Mouse (Mus musculus) stomach, embryonic 15.5 days (tissue): ENCODE data around the gene Gm5431. TPM values are rescaled to one million over a fixed set of nuclear protein-coding genes. Genes with fewer than 3 reads are reported as not detected.

Source experiments
- ATAC-seq: fragments of 200-750 bp; cut with Nextera tagmentation; 2 replicates; pipeline ENCODE4 v1.8.0; 2017; ENCODE audit warnings: low read depth, moderate number of reproducible peaks, moderate TSS enrichment; ENCODE audit not compliant: insufficient read depth, low FRiP score
- H3K27ac ChIP-seq: fragments of 300-500 bp; sonication (generic); 2 replicates; pipeline ENCODE4 v1.5.1; 2015; ENCODE audit warnings: mild to moderate bottlenecking, inconsistent platforms
- H3K27me3 ChIP-seq: fragments of 300-500 bp; sonication (generic); replicated peaks from 2 replicates; pipeline ENCODE4 v1.6.1; 2015; ENCODE audit warnings: inconsistent platforms
- H3K36me3 ChIP-seq: fragments of 300-500 bp; sonication (generic); 2 replicates; pipeline ENCODE4 v1.6.1; 2015; ENCODE audit warnings: inconsistent platforms
- H3K4me1 ChIP-seq: fragments of 300-500 bp; sonication (generic); 2 replicates; pipeline ENCODE4 v1.6.1; 2015; ENCODE audit warnings: inconsistent platforms
- H3K4me2 ChIP-seq: fragments of 300-500 bp; sonication (generic); 2 replicates; pipeline ENCODE4 v1.6.1; 2015; ENCODE audit warnings: mild to moderate bottlenecking, inconsistent platforms
- H3K4me3 ChIP-seq: fragments of 300-500 bp; sonication (generic); replicated peaks from 2 replicates; pipeline ENCODE4 v1.5.1; 2015; ENCODE audit warnings: inconsistent platforms
- H3K9ac ChIP-seq: fragments of 300-500 bp; sonication (generic); 2 replicates; pipeline ENCODE4 v1.6.1; 2015; ENCODE audit warnings: inconsistent platforms
- H3K9me3 ChIP-seq: fragments of 300-500 bp; sonication (generic); 2 replicates; pipeline ENCODE4 v1.6.1; 2016; ENCODE audit warnings: inconsistent platforms
- WGBS: fragments of 180-500 bp; shearing (Covaris S2); methylation state at CpG from one replicate; pipeline ENCODE4 v1.1.7; 2015; 5-methylcytosine and 5-hydroxymethylcytosine counted together
- polyA plus RNA-seq: library from polyadenylated mRNA; unstranded; fragments of >200 nt; fragmentation: Nextera tagmentation; extraction: Ambion mirVana; gene quantifications from 2 replicates; pipeline ENCODE4 v1.2.1, GENCODE M21; 2015

The Gm5431 gene
- polyA plus RNA-seq, 1 experiment from 2014 or later = 0.24 TPM

DNA sequence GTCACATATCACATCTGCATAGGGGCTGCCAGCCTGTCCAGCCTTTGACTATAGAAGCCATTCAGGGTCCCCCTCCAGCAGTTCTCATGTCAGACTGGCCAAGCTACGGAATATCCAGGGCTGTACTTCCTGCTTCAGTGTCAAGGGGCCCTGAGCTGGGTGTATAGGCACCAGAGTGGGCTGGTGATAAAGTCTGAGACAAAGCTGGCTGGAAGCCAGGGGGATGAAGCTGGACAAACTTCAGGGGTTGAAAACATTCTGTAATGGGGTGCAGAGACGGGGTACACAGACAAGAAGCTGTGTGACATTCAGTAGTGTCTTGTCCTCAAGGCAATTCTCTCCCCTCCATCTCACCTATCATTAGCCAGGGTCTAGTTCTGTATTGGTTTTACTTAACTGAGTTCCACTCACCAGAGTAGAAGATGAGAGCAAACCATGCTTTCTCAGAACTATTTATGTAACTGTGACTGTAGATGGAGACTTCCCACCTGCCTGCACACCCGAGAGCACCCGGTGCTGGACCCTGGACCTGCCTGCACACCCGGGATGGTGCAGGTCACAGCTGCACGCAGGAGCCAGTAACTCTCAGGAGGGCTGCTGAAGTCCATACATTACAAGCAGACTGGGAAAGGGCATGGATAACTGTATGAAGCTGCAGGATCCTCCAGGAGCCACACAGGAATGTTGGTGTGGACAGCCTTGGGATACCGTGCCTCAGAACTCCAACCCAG, 32.5 kb downstream of the Gm5431 start:
- Histone ChIP-seq H3K27me3 (no peaks in the 10 kb centered on the region), H3K4me3 (peak overlapping the region; percentile 52), H3K4me1 (peaks cover 25% of the 10 kb centered on the region), H3K9ac (no peak overlapping the region; the same call in 1 of the 2 replicates), H3K27ac (peak overlapping the region; percentile 16; the same call in 1 of the 2 replicates), H3K9me3 (no peaks in the 10 kb centered on the region), H3K4me2 (peak overlapping the region; percentile 81), H3K36me3 (peaks cover 4% of the 10 kb centered on the region; the same call in 1 of the 2 replicates)
- 41% methylated on average over 7 of the region's 7 CpGs for WGBS
- peak; percentile 38; the same call in 1 of the 2 replicates for ATAC-seq

DNA sequence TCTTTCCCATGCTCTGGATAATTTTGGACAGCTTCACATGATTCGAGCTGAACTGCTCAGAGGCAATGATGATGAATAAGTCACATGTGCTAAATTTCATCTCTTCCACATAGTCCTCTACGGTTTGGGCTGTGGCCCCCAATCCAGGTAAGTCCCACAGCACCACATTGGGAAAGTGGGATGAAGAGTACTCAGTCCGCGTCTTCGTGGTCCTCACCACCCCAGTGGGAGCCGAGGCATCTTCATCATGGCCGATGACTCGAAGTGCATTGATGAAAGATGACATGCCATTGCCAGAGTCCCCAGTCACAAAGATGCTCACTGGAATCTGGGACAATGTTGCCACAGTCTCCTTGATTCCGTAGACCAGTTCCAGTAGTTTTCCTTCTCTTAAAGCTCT, 35.5 kb downstream of the Gm5431 start:
- no peak for ATAC-seq
- H3K27ac ChIP-seq = no peak overlapping the region
- H3K36me3 ChIP-seq = peaks cover 4% of the 10 kb centered on the region; the same call in 1 of the 2 replicates
- H3K9ac ChIP-seq = no peak overlapping the region
- H3K4me3 ChIP-seq = no peak overlapping the region
- no peaks in the 10 kb centered on the region for H3K9me3 ChIP-seq
- peaks cover 11% of the 10 kb centered on the region; the same call in 1 of the 2 replicates for H3K4me1 ChIP-seq
- H3K27me3 ChIP-seq = no peaks in the 10 kb centered on the region
- no peak overlapping the region for H3K4me2 ChIP-seq
- WGBS = 96% methylated on average over 9 of the region's 9 CpGs

DNA sequence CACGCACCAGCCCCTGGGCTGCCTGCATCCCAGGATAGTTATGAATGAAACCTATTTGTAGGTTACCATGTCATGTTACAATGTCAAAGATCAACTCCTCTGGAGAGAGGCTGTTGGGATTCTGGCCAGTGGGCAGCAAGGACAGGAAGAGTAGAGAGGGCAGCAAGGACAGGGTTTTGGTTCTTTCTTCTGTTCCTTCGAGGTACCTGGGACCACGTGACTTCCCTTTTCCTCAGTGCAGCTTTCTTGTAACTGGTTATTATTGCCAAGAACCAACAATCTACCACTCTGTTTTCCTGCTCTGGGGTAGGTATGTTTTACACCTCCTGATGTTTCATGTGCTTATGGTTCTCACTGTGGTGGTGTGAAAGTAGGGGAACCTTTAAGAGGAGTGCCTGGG, 38.2 kb downstream of the Gm5431 start:
- H3K9ac ChIP-seq = no peak overlapping the region
- H3K36me3 ChIP-seq = peaks cover 4% of the 10 kb centered on the region; the same call in 1 of the 2 replicates
- H3K4me2 ChIP-seq = no peak overlapping the region
- no peak overlapping the region for H3K27ac ChIP-seq
- ATAC-seq = no peak
- H3K4me3 ChIP-seq = no peak overlapping the region
- no peaks in the 10 kb centered on the region for H3K4me1 ChIP-seq
- H3K27me3 ChIP-seq = no peaks in the 10 kb centered on the region
- no peaks in the 10 kb centered on the region for H3K9me3 ChIP-seq
- 81% methylated on average over 3 of the region's 3 CpGs for WGBS

DNA sequence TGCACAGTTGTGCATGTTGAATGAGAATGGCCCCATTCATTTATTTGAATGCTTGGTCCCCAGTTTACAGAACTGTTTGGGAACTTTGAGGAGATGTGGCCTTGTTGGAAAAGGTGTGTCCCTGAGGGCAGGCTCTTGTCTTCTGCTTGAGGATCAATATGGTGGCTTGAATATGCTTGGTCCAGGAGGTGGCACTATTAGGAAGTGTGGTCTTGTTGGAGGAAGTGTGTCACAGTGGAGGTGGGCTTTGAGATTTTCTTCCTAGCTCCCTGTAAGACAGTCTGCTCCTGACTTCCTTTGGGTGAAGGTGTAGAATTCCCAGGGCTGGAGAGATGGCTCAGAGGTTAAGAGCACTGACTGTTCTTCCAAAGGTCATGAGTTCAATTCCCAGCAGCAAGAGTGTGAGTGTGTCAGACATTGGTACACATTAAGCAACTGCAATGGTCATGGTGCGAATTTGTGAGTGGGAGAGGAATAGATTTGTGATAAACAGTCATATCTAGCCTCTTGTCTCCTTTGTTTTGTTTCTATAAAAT, 39.2 kb downstream of the Gm5431 start:
- no peak for ATAC-seq
- no peak overlapping the region for H3K27ac ChIP-seq
- no peaks in the 10 kb centered on the region for H3K9me3 ChIP-seq
- H3K27me3 ChIP-seq = no peaks in the 10 kb centered on the region
- 0 out of 2 replicates have a peak, but pooled peaks cover 8% of the 10 kb centered on the region for H3K4me1 ChIP-seq
- no peak overlapping the region for H3K4me2 ChIP-seq
- WGBS = 78% methylated on average over 1 of the region's 1 CpGs
- H3K4me3 ChIP-seq = no peak overlapping the region
- H3K36me3 ChIP-seq = peaks cover 4% of the 10 kb centered on the region; the same call in 1 of the 2 replicates
- H3K9ac ChIP-seq = no peak overlapping the region

DNA sequence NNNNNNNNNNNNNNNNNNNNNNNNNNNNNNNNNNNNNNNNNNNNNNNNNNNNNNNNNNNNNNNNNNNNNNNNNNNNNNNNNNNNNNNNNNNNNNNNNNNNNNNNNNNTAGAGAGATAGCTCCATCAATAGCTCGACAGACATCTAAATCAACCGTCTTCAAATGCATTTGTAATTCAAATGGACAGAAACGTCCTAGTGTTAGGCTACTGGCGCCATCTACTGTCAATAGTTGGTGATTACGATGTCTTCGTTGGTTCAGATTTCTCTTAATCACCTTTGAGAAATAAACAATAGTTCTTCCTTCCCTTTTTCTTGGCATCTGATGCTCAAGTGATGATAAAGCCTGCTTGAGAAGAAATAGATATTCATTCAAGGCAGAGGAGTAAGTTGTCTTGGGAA, 43.0 kb downstream of the Gm5431 start:
- no peak for ATAC-seq
- Histone ChIP-seq H3K9ac (no peak overlapping the region), H3K4me3 (peak overlapping the region; percentile 66; the same call in 1 of the 2 replicates), H3K36me3 (no peaks in the 10 kb centered on the region), H3K27me3 (no peaks in the 10 kb centered on the region), H3K9me3 (no peaks in the 10 kb centered on the region), H3K27ac (no peak overlapping the region), H3K4me1 (peaks cover 18% of the 10 kb centered on the region), H3K4me2 (peak overlapping the region; percentile 67)
- WGBS = under 1% methylated on average over 6 of the region's 6 CpGs

DNA sequence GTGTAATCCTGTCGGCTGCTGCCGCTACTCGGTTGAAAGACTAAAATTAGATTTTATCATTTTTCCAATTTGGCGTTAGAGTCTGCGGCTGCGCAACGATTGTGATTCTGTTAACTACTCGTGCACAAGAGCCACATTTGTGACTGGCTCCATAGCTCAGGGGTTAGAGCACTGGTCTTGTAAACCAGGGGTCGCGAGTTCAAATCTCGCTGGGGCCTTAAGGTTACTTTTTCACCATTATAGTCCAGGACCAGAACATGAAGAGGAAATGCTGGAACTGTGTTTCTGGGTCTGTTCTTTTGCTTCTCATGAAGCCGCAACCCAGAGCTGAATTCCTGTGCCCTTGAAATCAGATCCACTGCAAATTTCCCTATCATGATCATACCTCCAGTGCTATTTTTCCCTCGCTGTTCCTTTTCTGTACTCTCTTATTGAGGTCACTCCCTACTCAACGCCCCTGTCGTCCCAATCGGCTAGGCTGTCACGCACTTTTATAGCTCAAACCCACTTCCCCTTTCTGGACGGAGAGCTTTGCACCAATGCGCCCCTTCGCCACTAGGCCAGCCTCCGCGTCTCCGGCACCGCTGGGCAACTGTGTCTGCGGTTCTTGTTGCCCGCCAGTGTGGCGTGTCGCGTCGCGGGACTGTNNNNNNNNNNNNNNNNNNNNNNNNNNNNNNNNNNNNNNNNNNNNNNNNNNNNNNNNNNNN, 48.4 kb downstream of the Gm5431 start:
- WGBS = under 1% methylated on average over 31 of the region's 31 CpGs
- peaks cover 23% of the 10 kb centered on the region for H3K4me1 ChIP-seq
- 0 out of 2 replicates have a peak overlapping the region, but pooled peaks have one; percentile 27 for H3K27ac ChIP-seq
- H3K36me3 ChIP-seq = no peaks in the 10 kb centered on the region
- no peaks in the 10 kb centered on the region for H3K27me3 ChIP-seq
- peak overlapping the region; percentile 47; the same call in 1 of the 2 replicates for H3K9ac ChIP-seq
- H3K4me3 ChIP-seq = peak overlapping the region; percentile 66
- peak; percentile 68 for ATAC-seq
- peak overlapping the region; percentile 93 for H3K4me2 ChIP-seq
- H3K9me3 ChIP-seq = no peaks in the 10 kb centered on the region

DNA sequence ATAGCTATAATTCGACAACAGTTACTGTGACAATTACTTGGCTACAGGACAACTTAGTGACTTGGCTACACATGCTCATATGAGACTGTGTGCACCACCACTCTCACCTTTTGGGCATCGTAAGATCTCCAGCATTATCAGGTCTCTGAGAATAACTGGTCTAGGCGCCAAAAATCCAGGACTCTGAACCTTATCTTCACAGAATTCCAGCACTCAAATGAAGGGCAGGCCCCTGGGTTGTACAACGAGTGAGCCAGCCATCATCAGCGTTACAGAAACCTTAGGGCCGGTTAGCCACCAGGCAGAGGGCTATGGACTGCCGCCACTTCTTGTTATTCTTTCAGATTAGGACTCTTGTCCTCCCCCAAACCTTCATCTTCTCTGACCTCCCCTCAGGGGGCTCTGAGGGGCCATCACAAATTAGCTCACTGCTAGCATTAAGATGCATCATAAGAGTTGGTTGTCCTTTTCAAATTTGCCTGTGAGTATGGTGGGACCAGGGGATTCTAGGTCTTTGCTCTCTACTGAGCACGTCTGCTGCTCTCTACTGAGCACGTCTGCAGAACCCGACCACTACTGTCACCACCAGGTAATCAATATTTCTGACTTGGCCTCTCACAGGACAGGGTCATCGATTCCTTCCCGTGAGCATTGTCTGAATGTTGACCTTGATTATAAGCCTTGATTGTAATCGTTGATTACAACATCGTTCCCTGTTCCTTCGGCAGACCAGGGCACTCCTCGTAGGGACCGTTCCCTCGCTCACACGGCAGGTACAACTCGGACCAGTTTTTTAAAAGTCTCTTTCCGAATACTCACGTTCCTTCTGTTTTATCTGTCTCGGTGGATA, 49.2 kb downstream of the Gm5431 start:
- H3K9ac ChIP-seq = no peak overlapping the region
- H3K9me3 ChIP-seq = no peaks in the 10 kb centered on the region
- peak overlapping the region; percentile 66 for H3K4me3 ChIP-seq
- peak overlapping the region; percentile 93 for H3K4me2 ChIP-seq
- no peaks in the 10 kb centered on the region for H3K36me3 ChIP-seq
- 9% methylated on average over 23 of the region's 23 CpGs for WGBS
- H3K27me3 ChIP-seq = no peaks in the 10 kb centered on the region
- no peak overlapping the region for H3K27ac ChIP-seq
- ATAC-seq = no peak
- peaks cover 15% of the 10 kb centered on the region for H3K4me1 ChIP-seq

DNA sequence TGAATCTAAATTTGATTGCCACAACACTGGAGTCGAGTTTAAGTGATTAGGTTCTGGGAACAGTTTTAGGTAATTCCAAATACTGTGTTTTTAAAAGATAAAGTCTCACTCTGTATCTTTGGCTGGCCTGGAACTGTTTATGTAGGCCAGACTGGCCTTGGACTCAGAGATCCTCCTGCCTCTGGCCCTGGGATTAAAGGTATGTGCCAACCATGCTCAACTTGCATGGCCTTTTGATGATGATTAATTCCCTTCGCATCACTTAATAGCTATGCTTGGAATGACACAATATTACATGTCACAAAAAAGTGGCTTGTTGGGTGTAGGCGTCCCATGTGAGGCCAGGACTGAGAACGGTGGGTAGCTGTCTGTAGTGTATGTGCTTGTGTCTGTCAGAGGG, 49.8 kb downstream of the Gm5431 start:
- no peak overlapping the region for H3K4me2 ChIP-seq
- WGBS = 78% methylated on average over 4 of the region's 4 CpGs

DNA sequence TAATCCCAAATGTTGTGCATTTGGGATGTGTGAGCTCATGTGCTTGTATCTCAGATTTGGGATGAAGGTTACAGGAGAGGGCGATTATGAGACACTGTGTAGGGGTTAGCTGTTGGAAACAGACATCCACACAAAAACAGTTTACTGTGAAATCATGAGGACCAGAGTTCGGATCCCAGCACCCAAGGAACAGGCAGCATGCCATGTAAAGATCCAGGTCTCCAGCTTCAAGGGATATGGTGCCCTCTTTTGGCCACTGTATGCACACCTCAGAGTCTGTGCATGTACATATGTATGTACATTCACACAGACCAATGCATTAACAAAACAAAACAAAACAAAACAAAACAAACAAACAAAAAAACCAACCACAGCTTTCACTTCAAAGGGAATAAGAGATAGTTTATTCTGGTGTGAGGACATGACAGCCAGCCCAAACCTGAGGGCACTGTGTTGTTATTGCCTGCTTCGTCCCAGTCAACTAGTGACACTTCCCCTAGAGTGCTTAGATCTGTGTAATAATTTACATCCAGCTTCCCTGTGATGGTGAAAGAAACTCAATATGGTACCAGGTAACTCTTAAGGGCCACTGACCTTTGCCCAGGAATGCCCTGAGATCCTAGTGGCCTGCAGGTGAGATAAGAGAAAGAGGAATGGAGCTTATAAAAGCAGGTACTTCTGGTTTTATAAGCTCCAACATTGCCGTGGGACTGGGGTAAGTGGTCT, 50.6 kb downstream of the Gm5431 start:
- no peaks in the 10 kb centered on the region for H3K9me3 ChIP-seq
- 80% methylated on average over 4 of the region's 4 CpGs for WGBS
- ATAC-seq = no peak
- H3K27ac ChIP-seq = no peak overlapping the region
- no peaks in the 10 kb centered on the region for H3K27me3 ChIP-seq
- H3K9ac ChIP-seq = no peak overlapping the region
- H3K4me2 ChIP-seq = no peak overlapping the region
- no peak overlapping the region for H3K4me3 ChIP-seq
- H3K36me3 ChIP-seq = no peaks in the 10 kb centered on the region
- H3K4me1 ChIP-seq = peaks cover 15% of the 10 kb centered on the region

More for the DNA sequence above, 49.8 kb downstream of the Gm5431 start:
- H3K27me3 ChIP-seq = no peaks in the 10 kb centered on the region
- H3K27ac ChIP-seq = no peak overlapping the region
- no peak overlapping the region for H3K9ac ChIP-seq
- H3K9me3 ChIP-seq = no peaks in the 10 kb centered on the region
- H3K4me1 ChIP-seq = peaks cover 15% of the 10 kb centered on the region
- H3K36me3 ChIP-seq = no peaks in the 10 kb centered on the region
- no peak for ATAC-seq
- H3K4me3 ChIP-seq = no peak overlapping the region

DNA sequence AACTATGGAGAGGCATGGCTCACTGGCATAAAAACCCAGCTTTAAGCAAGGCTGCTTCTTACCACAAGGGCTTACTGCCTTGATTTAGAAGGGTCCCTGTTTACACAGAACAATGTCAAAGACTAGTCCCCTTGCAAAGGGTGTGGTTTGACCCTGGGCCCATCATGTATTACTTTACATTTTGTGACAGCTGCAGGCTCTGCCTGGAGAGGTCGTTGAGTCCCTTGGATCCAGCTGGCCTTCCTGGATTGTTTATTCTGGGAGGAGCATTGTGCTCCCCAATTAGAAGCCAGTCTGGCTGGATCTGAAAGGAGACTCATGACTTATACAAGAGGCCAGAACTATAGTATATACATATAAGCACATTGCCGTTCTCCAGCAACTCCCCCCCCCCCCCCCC, 51.8 kb downstream of the Gm5431 start:
- no peak overlapping the region for H3K27ac ChIP-seq
- H3K4me1 ChIP-seq = peaks cover 15% of the 10 kb centered on the region
- H3K4me3 ChIP-seq = no peak overlapping the region
- no peak overlapping the region for H3K9ac ChIP-seq
- H3K4me2 ChIP-seq = no peak overlapping the region; the same call in 1 of the 2 replicates
- 30% methylated on average over 2 of the region's 2 CpGs for WGBS
- H3K27me3 ChIP-seq = no peaks in the 10 kb centered on the region
- no peaks in the 10 kb centered on the region for H3K36me3 ChIP-seq
- no peak for ATAC-seq
- no peaks in the 10 kb centered on the region for H3K9me3 ChIP-seq

DNA sequence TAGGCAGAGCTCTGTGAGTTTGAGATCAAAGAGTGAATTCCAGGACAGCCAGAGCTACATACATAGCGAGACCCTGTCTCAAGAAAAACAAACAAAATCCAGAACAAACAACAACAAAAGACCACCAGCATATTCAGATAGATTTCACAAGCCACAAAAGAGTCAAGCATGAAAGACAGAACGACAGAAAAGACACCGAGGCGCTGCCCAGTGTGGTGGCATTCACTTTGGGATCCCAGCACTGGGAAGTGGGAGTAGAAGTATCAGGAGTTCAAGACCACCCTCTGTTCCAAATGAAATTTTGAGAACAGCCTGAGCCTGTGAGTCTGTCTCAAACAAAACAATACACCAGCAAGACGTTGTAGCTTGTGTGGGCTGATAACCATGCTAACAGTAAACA, 55.1 kb downstream of the Gm5431 start:
- H3K4me3 ChIP-seq = no peak overlapping the region
- 66% methylated on average over 5 of the region's 5 CpGs for WGBS
- ATAC-seq = no peak
- H3K27me3 ChIP-seq = no peaks in the 10 kb centered on the region
- no peaks in the 10 kb centered on the region for H3K9me3 ChIP-seq
- H3K9ac ChIP-seq = no peak overlapping the region
- H3K4me1 ChIP-seq = no peaks in the 10 kb centered on the region; the same call in 1 of the 2 replicates
- no peak overlapping the region for H3K27ac ChIP-seq
- no peak overlapping the region for H3K4me2 ChIP-seq
- no peaks in the 10 kb centered on the region for H3K36me3 ChIP-seq
